Mouse (Mus musculus): ENCODE measurements around the gene Crybg2.

Crybg2 gene

GRCm38 (mm10) chr4:134092382-134093288 lies 32.0 kb downstream of the Crybg2 start:
- in situ Hi-C loops (cut with MboI; ENCODE audit: unreplicated experiment in 2 of 2), result loop anchor here (5.0 to 10.0 kb wide), 3 partner anchors 35 to 95 kb away; partner anchors contain the start of genes Cep85 (in 2 of the 2) and Sh3bgrl3 (in 2 of the 2)

DNA sequence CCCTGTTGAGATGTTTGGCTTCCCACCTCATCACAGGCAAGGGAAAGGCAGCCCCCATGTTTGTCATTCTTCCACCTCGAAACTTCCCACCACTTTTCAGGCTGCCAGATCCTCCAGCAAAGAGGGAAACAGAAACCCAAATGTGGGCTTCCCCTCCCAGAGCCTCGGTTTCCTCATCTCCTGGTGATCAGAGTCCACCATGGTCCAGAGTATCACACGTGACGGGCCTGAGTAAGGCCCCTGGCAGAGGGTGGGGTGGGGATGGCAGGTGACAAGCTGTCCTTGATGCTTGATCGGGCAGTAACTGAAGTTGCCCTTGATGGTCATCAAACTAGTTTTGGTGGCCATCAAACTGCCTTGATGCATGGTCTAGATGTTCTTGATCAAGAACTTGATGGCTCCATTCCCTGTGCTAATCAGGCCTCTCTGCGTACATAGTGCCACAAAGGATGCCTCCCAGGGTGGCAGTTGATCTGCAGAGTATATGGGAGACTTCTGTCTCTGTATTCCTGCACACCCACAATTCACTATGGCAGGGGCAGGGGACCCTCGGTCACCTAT lies 33.5 kb downstream of the Crybg2 start:
- in situ Hi-C loops (cut with MboI; ENCODE audit: unreplicated experiment in 2 of 2), result loop anchor here (5.0 to 10.0 kb wide), 3 partner anchors 33 to 93 kb away; partner anchors contain the start of genes Cep85 (in 2 of the 2) and Sh3bgrl3 (in 2 of the 2)

DNA sequence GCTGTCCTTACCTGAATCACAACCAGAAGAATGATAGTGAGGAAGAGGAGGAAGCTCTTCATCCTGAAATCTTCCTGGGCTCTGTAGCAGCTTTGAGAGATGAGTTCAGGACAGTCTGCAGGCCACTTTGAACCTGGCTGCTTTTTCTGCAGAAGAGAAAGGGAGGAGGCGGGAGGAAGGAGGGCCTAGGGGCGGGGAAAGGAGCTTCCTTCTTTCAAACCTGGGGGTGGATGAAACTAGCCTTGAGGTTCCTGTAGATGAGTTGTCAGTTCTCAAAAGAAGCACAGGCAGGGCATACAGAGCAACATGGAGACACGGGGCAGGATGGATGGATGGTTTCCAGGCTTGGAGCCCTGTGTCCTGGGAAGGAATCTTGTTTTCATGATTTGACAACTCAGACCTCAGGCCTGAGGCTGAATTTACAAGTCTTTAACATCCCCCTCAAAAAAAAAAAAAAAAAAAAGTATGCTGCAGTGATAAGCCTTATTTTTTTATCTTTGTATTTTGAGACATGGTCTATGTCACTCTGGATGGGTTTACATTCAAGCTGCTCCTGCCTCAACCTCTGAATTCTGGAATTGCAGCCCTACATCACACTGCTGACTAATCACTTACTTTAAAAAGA lies 34.4 kb downstream of the Crybg2 start, which contains the start of gene Cd52:
Gene Cd52 (minus strand): TSS at position 160 of the 625 bp plus-strand sequence.
- in situ Hi-C loops (cut with MboI; ENCODE audit: unreplicated experiment in 2 of 2), result loop anchor here (5.0 to 10.0 kb wide), 3 partner anchors 32 to 92 kb away; partner anchors contain the start of genes Cep85 (in 2 of the 2) and Sh3bgrl3 (in 2 of the 2)

DNA sequence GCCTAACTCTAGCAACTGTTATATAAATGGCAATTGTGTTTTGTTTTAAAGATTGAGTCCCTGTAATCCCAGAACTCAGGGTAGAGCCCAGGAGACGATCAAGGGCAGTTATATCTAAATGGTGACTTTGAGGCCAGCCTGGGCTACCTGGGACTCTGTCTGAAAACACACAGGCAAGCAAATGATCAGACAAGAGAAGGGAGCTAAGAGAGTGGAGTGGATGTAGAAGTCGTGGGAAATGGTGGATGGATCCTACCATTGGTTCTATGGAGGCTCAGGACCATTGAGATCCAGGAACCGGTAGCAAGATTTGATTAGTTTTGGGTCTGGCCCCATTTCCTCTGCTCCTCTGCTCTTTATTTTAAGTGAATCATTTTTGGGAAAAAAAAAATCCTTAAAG lies 35.5 kb downstream of the Crybg2 start:
- in situ Hi-C loops (cut with MboI; ENCODE audit: unreplicated experiment in 2 of 2), result loop anchor here in 1 of 2 experiments (10.0 kb wide), 1 partner anchor 89 kb away; the partner anchor contains the start of gene Cep85

GRCm38 (mm10) chr4:134097015-134097608 lies 36.5 kb downstream of the Crybg2 start:
- in situ Hi-C loops (cut with MboI; ENCODE audit: unreplicated experiment in 2 of 2), result loop anchor here in 1 of 2 experiments (10.0 kb wide), 1 partner anchor 88 kb away; the partner anchor contains the start of gene Cep85

GRCm38 (mm10) chr4:134098628-134099027 lies 38.0 kb downstream of the Crybg2 start:
- in situ Hi-C loops (cut with MboI; ENCODE audit: unreplicated experiment in 2 of 2), result loop anchor here in 1 of 2 experiments (10.0 kb wide), 1 partner anchor 86 kb away; the partner anchor contains the start of gene Cep85

DNA sequence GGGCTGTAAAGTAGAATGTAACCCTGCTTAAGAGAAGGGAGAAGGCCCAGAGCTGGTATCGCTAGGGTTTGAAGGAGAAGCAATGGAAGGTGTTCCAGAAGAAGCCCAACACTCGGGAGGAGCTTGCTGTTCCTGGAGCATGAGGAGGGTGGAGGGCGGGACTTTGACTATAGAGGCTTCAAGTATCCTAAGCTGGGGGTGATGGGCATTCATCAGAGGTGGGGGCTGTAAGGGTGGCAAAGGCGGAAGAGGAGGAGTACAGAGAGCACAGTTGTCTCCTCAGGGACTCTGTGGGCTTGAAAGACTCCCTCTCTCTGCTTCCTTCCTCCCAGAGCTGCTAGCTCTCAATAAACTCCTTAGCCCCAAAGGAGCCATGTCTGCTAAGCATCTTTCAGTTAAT lies 39.6 kb downstream of the Crybg2 start:
- in situ Hi-C loops (cut with MboI; ENCODE audit: unreplicated experiment in 2 of 2), result no loop called here

GRCm38 (mm10) chr4:134101979-134102741 lies 41.5 kb downstream of the Crybg2 start, which contains the start of gene Ubxn11:
Gene Ubxn11, plus strand, starts transcription at chr4:134102570.
- in situ Hi-C loops (cut with MboI; ENCODE audit: unreplicated experiment in 2 of 2), result no loop called here

DNA sequence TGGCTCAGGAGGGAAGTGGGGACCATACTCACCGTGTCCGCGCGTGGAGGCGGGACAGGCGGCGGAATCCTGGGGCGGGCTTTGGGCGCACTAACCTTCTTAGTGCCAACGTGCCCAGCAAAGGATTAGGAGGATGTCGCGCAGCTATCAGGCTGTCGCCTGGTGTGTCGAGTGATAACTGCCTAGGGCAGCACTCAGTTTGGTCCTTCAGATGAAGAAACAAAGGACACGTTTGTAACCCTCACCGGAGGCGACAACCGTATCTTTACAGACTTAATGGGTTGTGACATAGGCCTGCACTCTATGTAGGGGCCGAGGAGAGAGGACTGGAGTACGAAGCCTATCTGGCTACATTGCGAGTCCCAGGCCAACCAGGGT lies 42.1 kb downstream of the Crybg2 start:
- in situ Hi-C loops (cut with MboI; ENCODE audit: unreplicated experiment in 2 of 2), result no loop called here

DNA sequence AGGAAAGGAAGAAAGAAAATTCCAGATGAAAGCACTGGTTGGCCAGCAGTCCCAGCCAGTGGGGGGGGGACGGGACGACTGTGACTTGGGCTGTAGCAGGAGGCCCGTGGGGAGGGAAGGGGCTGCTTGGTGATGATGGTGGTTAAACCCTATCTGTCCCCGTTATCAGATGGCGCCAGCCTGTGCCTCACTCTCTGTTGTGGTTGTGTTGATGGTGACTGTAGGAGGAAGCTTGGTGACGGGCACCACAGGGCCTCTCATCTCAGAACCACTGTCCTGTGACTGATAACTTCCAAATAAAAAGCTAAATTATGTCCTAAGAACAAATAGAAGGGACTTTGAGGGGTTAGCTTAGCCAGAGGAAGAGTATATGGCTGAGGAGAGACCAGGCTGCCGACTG lies 45.5 kb downstream of the Crybg2 start:
- in situ Hi-C loops (cut with MboI; ENCODE audit: unreplicated experiment in 2 of 2), result no loop called here

DNA sequence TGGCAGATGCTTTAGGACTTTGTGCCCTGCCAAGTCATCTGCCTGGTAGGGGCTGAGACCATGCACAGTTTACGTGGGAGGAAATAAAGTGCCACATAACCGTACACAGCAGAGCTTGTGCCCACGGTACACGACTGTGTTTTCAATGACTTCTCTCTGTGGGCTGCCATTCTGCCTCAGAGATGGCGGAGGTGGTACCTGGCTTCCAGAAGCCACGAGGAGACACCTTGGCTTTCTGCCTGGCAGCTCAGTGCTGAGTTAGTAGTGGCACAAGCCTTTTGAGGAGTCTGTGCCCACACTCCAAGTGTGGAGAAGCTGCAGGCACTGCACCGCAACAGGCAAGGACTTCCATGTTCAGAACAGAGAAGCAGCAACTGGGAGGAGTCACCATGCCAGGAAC lies 47.1 kb downstream of the Crybg2 start:
- in situ Hi-C loops (cut with MboI; ENCODE audit: unreplicated experiment in 2 of 2), result no loop called here

DNA sequence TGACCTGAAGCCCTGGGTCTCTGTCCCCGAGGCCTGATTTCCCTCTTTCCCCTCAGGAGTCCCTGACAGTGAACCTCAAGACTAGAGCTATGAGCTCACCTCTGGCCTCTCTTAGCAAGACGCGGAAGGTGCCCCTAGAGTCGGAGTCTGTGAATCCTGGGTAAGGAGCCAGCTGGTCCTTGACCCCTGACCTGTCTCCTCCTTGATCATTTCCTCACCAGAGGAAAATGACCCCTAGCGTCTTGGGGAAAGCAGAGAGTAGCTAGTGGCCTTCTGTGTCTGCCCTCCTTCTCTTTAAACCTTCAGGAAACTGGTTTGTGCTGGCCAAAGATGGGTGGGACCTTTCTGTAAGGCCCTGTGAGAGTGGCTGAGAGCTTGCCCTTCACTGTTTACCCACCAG lies 47.6 kb downstream of the Crybg2 start:
- in situ Hi-C loops (cut with MboI; ENCODE audit: unreplicated experiment in 2 of 2), result no loop called here

GRCm38 (mm10) chr4:134110653-134111052 lies 50.0 kb downstream of the Crybg2 start:
- in situ Hi-C loops (cut with MboI; ENCODE audit: unreplicated experiment in 2 of 2), result no loop called here

DNA sequence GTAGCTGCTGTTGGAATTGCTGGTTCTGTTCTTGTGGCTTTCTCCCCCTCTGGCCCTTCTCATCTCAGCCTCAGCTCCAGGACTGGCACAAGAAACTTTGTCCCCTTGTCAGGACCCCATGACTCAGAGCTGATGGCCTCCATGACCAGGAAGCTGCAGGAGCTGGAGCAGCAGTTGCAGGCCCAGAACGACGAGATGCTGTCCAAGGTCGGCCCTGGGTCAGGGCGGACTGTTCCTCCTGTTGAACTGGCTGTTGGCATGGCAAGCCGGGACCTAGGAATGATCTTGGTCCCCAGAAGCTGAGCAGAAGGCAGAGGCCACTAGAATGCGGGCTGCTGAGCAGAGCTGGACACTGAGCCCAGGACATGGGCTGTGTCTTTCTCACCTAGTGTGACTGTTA lies 51.8 kb downstream of the Crybg2 start:
- in situ Hi-C loops (cut with MboI; ENCODE audit: unreplicated experiment in 2 of 2), result no loop called here

DNA sequence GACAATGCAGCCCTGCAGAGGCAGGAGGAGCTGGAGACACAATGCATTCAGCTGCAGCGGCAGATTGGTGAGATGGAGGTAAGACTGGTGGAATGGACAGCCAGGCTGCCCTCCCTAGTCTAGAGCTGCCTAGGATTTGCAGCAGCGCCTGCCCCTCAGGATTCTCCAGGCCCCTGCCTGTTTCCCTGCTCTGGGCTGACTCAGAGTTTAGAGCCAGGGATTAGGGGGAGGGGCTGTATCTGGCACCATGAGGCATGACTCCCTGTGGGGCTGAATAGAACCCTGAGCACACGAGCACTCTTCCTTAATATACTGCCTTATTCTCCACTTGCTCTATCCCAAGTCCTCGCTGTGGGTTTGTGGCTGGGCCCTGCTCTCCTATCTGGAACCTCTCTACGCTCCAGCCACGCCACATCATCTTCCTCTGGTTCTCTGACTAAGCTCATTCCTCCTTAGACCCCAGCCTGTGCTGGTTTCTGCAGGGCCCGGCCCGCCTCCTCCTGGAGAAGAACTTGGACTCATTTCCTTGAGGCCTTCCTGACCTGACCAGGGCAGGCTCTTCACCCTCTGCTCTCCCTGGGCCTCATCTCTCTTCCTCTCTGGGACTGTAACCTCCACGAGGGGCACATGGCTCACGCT lies 52.9 kb downstream of the Crybg2 start:
- in situ Hi-C loops (cut with MboI; ENCODE audit: unreplicated experiment in 2 of 2), result no loop called here

- in situ Hi-C loops (cut with MboI; ENCODE audit: unreplicated experiment in 2 of 2), result no loop called here
These were observed 53.4 kb downstream of the Crybg2 start for GRCm38 (mm10) chr4:134114038-134114437.

GRCm38 (mm10) chr4:134115215-134116144 lies 54.9 kb downstream of the Crybg2 start:
- in situ Hi-C loops (cut with MboI; ENCODE audit: unreplicated experiment in 2 of 2), result no loop called here

DNA sequence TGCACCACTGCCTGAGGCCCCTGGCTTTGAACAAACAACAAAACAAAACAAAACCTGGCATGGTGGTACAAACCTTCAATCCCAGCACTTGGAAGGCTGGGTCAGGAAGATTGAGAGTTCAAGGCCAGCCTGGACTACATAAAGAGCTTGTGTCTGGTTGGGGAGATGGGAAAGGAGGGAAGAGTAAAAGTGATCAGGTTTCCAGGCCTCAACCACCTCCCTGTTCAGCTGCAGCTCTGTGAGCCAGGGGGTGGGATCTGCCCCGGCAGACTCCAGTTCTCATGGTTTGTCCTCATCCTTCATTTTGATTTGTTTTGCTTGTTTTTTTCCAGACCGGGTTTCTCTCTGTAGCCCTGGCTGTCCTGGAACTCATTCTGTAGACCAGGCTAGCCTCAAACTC lies 55.9 kb downstream of the Crybg2 start:
- in situ Hi-C loops (cut with MboI; ENCODE audit: unreplicated experiment in 2 of 2), result no loop called here

Data from v-Abl transformed pro-B cells (cell line).